Mouse (Mus musculus): ENCODE measurements around the gene Agap1. TPM values are rescaled to one million over a fixed set of nuclear protein-coding genes. Genes with fewer than 3 reads are reported as not detected.
A peak's percentile ranks its signal among the peaks of the same experiment; 100 is the strongest.

The Agap1 gene
- polyA plus RNA-seq, 1 experiment from 2014 or later, result 17.9 TPM

GRCm38 (mm10) chr1:89933028-89933427, 478.4 kb downstream of the Agap1 start:
- no peaks in the 10 kb centered on the region for H3K36me3 ChIP-seq (ENCODE audit: control insufficient read depth, insufficient read depth, low read length)
- no peak overlapping the region for H3K4me2 ChIP-seq (ENCODE audit: low read length)
- DNase-seq (ENCODE audit: low spot score) (no peak), ATAC-seq (replicated peaks; ENCODE audit: low FRiP score, low TSS enrichment, low read depth) (no peak)
- no peaks in the 10 kb centered on the region for H3K9me3 ChIP-seq (ENCODE audit: control insufficient read depth, low read length)
- H3K9ac ChIP-seq (ENCODE audit: low read length), result no peak overlapping the region
- H3K4me3 ChIP-seq (ENCODE audit: low read depth, low read length), result no peak overlapping the region
- H3K27me3 ChIP-seq (replicated peaks; ENCODE audit: control insufficient read depth, insufficient read depth, low read length), result peaks cover 100% of the 10 kb centered on the region
- WGBS, result 8% methylated on average over 6 of the region's 6 CpGs
- H3K4me1 ChIP-seq (replicated peaks; ENCODE audit: control insufficient read depth, insufficient read depth, low read length), result peaks cover 15% of the 10 kb centered on the region
- no peak overlapping the region for H3K27ac ChIP-seq (ENCODE audit: low read depth)

- DNase-seq (ENCODE audit: low spot score) (no peak), ATAC-seq (replicated peaks; ENCODE audit: low FRiP score, low TSS enrichment, low read depth) (no peak)
- Histone ChIP-seq H3K36me3 (ENCODE audit: control insufficient read depth, insufficient read depth, low read length) (no peaks in the 10 kb centered on the region), H3K9ac (ENCODE audit: low read length) (no peak overlapping the region), H3K27me3 (replicated peaks; ENCODE audit: control insufficient read depth, insufficient read depth, low read length) (peaks cover 100% of the 10 kb centered on the region), H3K4me2 (ENCODE audit: low read length) (no peak overlapping the region), H3K9me3 (ENCODE audit: control insufficient read depth, low read length) (no peaks in the 10 kb centered on the region), H3K4me1 (replicated peaks; ENCODE audit: control insufficient read depth, insufficient read depth, low read length) (peaks cover 14% of the 10 kb centered on the region), H3K4me3 (ENCODE audit: low read depth, low read length) (no peak overlapping the region), H3K27ac (ENCODE audit: low read depth) (no peak overlapping the region)
- WGBS, result 2% methylated on average over 21 of the region's 21 CpGs
These were observed 479.2 kb downstream of the Agap1 start for GRCm38 (mm10) chr1:89933786-89934185.

- DNase-seq (ENCODE audit: low spot score), result no peak
- 5% methylated on average over 19 of the region's 19 CpGs for WGBS
These were observed 480.0 kb downstream of the Agap1 start for GRCm38 (mm10) chr1:89934316-89935260.

GRCm38 (mm10) chr1:89935493-89936348, 481.1 kb downstream of the Agap1 start:
- H3K9me3 ChIP-seq (ENCODE audit: control insufficient read depth, low read length), result no peaks in the 10 kb centered on the region
- H3K27me3 ChIP-seq (replicated peaks; ENCODE audit: control insufficient read depth, insufficient read depth, low read length), result peaks cover 99% of the 10 kb centered on the region
- peaks cover 3% of the 10 kb centered on the region for H3K4me1 ChIP-seq (replicated peaks; ENCODE audit: control insufficient read depth, insufficient read depth, low read length)
- no peak overlapping the region for H3K4me2 ChIP-seq (ENCODE audit: low read length)
- WGBS, result 2% methylated on average over 29 of the region's 29 CpGs
- no peak for ATAC-seq (replicated peaks; ENCODE audit: low FRiP score, low TSS enrichment, low read depth)
- no peak overlapping the region for H3K9ac ChIP-seq (ENCODE audit: low read length)
- no peak overlapping the region for H3K27ac ChIP-seq (ENCODE audit: low read depth)
- no peak overlapping the region for H3K4me3 ChIP-seq (ENCODE audit: low read depth, low read length)
- H3K36me3 ChIP-seq (ENCODE audit: control insufficient read depth, insufficient read depth, low read length), result no peaks in the 10 kb centered on the region
- no peak for DNase-seq (ENCODE audit: low spot score)

More at GRCm38 (mm10) chr1:89934316-89935260, 480.0 kb downstream of the Agap1 start:
- no peak overlapping the region for H3K4me3 ChIP-seq (ENCODE audit: low read depth, low read length)
- no peak for ATAC-seq (replicated peaks; ENCODE audit: low FRiP score, low TSS enrichment, low read depth)
- no peak overlapping the region for H3K9ac ChIP-seq (ENCODE audit: low read length)
- peaks cover 12% of the 10 kb centered on the region for H3K4me1 ChIP-seq (replicated peaks; ENCODE audit: control insufficient read depth, insufficient read depth, low read length)
- no peak overlapping the region for H3K4me2 ChIP-seq (ENCODE audit: low read length)
- H3K27ac ChIP-seq (ENCODE audit: low read depth), result no peak overlapping the region
- no peaks in the 10 kb centered on the region for H3K9me3 ChIP-seq (ENCODE audit: control insufficient read depth, low read length)
- no peaks in the 10 kb centered on the region for H3K36me3 ChIP-seq (ENCODE audit: control insufficient read depth, insufficient read depth, low read length)
- peaks cover 100% of the 10 kb centered on the region for H3K27me3 ChIP-seq (replicated peaks; ENCODE audit: control insufficient read depth, insufficient read depth, low read length)

- peaks cover 99% of the 10 kb centered on the region for H3K27me3 ChIP-seq (replicated peaks; ENCODE audit: control insufficient read depth, insufficient read depth, low read length)
- H3K9me3 ChIP-seq (ENCODE audit: control insufficient read depth, low read length), result no peaks in the 10 kb centered on the region
- H3K4me1 ChIP-seq (replicated peaks; ENCODE audit: control insufficient read depth, insufficient read depth, low read length), result peaks cover 3% of the 10 kb centered on the region; the same call in 1 of the 2 replicates
- no peak overlapping the region for H3K4me3 ChIP-seq (ENCODE audit: low read depth, low read length)
- WGBS, result 34% methylated on average over 16 of the region's 16 CpGs
- ATAC-seq (replicated peaks; ENCODE audit: low FRiP score, low TSS enrichment, low read depth) (no peak), DNase-seq (ENCODE audit: low spot score) (no peak)
- H3K36me3 ChIP-seq (ENCODE audit: control insufficient read depth, insufficient read depth, low read length), result no peaks in the 10 kb centered on the region
- H3K4me2 ChIP-seq (ENCODE audit: low read length), result no peak overlapping the region
- no peak overlapping the region for H3K9ac ChIP-seq (ENCODE audit: low read length)
- no peak overlapping the region for H3K27ac ChIP-seq (ENCODE audit: low read depth)
These were observed 484.4 kb downstream of the Agap1 start for GRCm38 (mm10) chr1:89938884-89939595.

- 30% methylated on average over 16 of the region's 16 CpGs for WGBS
- H3K9me3 ChIP-seq (ENCODE audit: control insufficient read depth, low read length), result no peaks in the 10 kb centered on the region
- no peaks in the 10 kb centered on the region for H3K36me3 ChIP-seq (ENCODE audit: control insufficient read depth, insufficient read depth, low read length)
- no peak overlapping the region for H3K4me2 ChIP-seq (ENCODE audit: low read length)
- H3K27me3 ChIP-seq (replicated peaks; ENCODE audit: control insufficient read depth, insufficient read depth, low read length), result peaks cover 95% of the 10 kb centered on the region
- DNase-seq (ENCODE audit: low spot score) (no peak), ATAC-seq (replicated peaks; ENCODE audit: low FRiP score, low TSS enrichment, low read depth) (no peak)
- H3K27ac ChIP-seq (ENCODE audit: low read depth), result no peak overlapping the region
- H3K4me1 ChIP-seq (replicated peaks; ENCODE audit: control insufficient read depth, insufficient read depth, low read length), result peaks cover 3% of the 10 kb centered on the region; the same call in 1 of the 2 replicates
- H3K9ac ChIP-seq (ENCODE audit: low read length), result no peak overlapping the region
- H3K4me3 ChIP-seq (ENCODE audit: low read depth, low read length), result no peak overlapping the region
These were observed 485.0 kb downstream of the Agap1 start for GRCm38 (mm10) chr1:89939596-89939960.

- WGBS, result 3% methylated on average over 34 of the region's 34 CpGs
- no peaks in the 10 kb centered on the region for H3K36me3 ChIP-seq (ENCODE audit: control insufficient read depth, insufficient read depth, low read length)
- peaks cover 93% of the 10 kb centered on the region for H3K27me3 ChIP-seq (replicated peaks; ENCODE audit: control insufficient read depth, insufficient read depth, low read length)
- no peaks in the 10 kb centered on the region for H3K9me3 ChIP-seq (ENCODE audit: control insufficient read depth, low read length)
- 0 out of 2 replicates have a peak overlapping the region, but pooled peaks have one; percentile 10 for H3K4me3 ChIP-seq (ENCODE audit: low read depth, low read length)
- peak; percentile 96 for DNase-seq (ENCODE audit: low spot score)
- no peak overlapping the region for H3K27ac ChIP-seq (ENCODE audit: low read depth)
- peaks cover 3% of the 10 kb centered on the region; the same call in 1 of the 2 replicates for H3K4me1 ChIP-seq (replicated peaks; ENCODE audit: control insufficient read depth, insufficient read depth, low read length)
- no peak overlapping the region for H3K9ac ChIP-seq (ENCODE audit: low read length)
- peak; percentile 59 for ATAC-seq (replicated peaks; ENCODE audit: low FRiP score, low TSS enrichment, low read depth)
- peak overlapping the region; percentile 40 for H3K4me2 ChIP-seq (ENCODE audit: low read length)
These were observed 485.5 kb downstream of the Agap1 start for GRCm38 (mm10) chr1:89939981-89940726.

Measured in intestine, embryonic 14.5 days (tissue).